Mouse (Mus musculus) liver (tissue): ENCODE measurements around the gene Cks1b.

Experiments
- DNase-seq: peaks from one replicate; pipeline ENCODE4 v3.0.0-alpha.2; 2020; ENCODE audit warnings: mixed read lengths

Cks1b gene

GRCm38 (mm10) chr3:89395419-89395805 is 22.8 kb downstream of the Cks1b start:
- DNase-seq, result no peak

GRCm38 (mm10) chr3:89394894-89395256 is 23.3 kb downstream of the Cks1b start:
- peak; percentile 84 for DNase-seq

GRCm38 (mm10) chr3:89394006-89394893 is 23.9 kb downstream of the Cks1b start, which contains the start of gene Zbtb7b:
TSS of gene Zbtb7b (minus strand) at chr3:89394776.
- DNase-seq, result peak; percentile 77

DNA sequence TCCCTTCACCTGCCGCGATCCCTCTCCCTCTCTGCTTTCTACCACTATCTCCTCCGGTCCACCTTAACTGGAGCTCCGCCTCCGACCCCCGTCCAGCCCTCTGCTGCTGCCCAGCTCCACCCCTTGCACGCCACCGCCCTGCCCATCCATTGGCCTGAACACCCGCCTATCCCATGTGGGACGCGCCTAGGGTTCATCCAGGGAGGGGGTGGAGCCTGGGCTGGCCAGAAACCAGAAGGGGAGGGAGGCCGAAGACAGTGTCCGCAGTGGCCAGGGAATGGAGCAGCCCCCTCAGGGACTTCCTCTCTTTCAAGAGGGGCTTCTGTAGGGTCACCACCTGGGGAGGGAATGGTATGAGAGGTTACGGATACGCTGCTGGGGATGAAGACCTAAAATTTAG is 24.6 kb downstream of the Cks1b start:
- peak; percentile 98 for DNase-seq

- DNase-seq, result peak; percentile 27
Observed at GRCm38 (mm10) chr3:89392871-89393311, 25.3 kb downstream of the Cks1b start.

- peak; percentile 59 for DNase-seq
Observed at GRCm38 (mm10) chr3:89391663-89392511, 26.3 kb downstream of the Cks1b start.

DNA sequence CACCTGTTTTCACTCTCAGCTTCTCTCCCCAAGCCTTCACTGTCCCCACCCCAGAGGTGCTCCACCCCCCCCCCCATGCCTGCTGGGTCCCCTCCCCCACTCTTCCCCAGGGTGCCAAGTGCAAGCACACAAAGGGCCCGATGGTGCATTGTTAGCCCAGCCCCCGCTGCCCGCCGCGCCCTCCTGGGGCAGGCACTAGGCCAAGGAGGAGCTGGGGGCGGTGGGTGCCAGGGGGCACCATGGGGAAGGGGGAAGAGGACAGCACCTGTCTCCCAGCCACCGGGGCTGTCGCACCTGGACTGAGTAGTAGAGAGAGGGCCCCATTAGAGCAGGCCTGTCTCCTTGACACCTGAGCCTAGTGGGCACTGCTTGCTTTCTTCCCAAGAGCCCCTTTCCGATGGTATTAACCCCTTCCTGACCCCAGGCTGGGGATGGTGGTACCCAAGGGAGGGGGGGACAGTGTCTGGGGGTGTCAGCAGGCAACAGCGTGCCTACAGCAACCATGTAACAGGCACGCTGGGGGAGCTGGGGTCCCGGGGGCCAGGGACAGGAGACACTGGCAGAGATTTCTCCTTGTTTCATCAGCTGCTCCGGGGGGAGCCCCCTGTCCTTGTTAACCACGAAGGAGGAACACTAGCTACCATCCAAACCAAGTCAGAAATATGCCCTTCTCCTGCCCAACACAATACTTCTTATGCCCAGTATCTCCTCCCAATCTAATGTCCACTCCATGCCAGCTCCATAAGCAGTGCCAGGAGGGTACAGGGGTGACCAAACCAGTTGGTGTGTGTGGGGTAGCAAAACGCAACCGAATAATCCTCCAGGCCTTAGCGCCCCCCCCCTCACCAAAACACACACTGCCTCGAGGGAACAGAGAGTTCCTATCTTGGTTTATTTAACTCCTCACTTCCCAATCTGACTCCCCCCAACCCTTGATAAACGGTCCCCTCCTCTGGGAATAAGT is 27.2 kb downstream of the Cks1b start:
- no peak for DNase-seq

DNA sequence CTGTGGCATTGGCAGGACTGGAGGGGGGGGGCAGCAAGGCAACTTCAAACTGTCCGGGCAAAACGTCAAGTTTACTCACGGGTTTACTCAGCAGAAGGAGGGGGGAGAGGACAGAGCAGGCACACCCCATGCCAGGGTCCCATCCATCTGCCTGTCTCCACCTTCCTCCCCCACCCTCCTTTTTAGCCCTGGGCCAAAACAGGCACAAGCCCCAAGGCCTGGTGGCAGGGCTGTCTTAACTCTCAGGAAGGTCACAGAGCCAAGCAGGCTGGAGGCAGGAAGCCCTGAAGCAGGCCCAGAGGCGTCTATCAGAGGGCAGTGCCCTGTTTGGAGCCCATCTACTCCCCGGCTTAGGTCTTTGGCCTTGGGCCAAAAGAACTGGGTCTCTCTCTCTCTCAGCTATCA is 28.1 kb downstream of the Cks1b start:
- no peak for DNase-seq

DNA sequence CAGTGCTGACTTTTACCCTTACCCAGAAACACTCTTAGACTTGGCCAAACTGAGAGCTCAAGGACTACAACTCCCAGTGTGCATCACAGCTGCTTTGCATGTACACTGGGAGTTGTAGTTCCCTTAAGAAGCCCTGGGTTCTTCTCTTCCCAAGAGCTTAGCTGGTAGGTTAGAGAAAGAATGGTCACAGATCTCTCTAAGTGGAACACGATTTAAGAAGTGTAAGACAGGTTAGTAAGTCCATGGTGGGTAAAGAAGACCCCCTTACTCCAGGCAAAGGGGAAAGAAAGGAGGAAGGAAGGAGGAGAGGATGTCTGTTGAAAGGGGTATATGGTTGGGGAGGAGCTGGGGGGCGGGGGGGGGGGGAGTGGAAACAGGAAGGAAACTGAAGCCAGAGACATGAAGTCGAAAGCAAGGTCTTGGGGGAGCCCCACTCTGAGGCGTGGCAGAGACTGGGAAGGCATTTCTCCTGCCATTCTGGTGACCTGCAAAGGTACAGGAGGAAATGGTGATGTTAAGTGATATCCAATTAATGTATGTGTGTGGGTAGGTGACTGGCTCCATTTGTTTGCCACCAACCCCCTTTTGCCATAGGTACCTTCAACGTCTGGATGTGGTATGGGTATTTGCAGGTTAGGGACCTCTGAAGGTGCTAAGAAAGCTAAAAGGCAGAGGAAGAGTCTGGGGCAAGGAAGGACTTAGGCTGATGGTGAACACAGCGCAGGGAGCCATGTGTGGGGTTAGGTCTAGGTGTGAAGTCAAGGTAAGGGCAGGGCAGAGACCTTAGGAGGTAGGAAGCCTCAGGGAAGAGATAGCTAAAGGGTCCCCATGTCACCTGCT is 29.1 kb downstream of the Cks1b start:
- no peak for DNase-seq

- no peak for DNase-seq
Observed at GRCm38 (mm10) chr3:89388134-89388881, 29.9 kb downstream of the Cks1b start.

DNA sequence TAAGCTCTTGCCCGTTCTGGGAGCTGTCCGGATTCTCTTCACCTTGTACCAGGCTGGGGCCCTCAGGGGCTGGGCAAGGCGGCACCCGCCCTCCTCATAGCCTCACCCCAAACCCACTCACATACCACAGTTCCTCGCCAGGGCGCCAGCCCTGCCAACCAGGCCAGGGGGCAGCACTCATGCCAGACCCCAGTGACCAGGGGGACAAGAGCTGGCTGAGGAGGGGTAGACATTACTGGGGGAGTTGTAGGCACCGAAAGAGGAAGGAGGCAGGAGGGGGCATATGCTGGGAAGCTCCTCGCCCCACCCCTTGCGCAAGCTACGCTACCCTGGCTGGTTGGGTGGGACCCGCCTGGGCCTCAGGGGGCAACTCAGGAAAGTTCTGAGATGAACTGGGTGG is 30.6 kb downstream of the Cks1b start:
- DNase-seq, result no peak

- DNase-seq, result no peak
Observed at GRCm38 (mm10) chr3:89386438-89387420, 31.5 kb downstream of the Cks1b start.

- no peak for DNase-seq
Observed at GRCm38 (mm10) chr3:89385451-89385850, 32.7 kb downstream of the Cks1b start.

DNA sequence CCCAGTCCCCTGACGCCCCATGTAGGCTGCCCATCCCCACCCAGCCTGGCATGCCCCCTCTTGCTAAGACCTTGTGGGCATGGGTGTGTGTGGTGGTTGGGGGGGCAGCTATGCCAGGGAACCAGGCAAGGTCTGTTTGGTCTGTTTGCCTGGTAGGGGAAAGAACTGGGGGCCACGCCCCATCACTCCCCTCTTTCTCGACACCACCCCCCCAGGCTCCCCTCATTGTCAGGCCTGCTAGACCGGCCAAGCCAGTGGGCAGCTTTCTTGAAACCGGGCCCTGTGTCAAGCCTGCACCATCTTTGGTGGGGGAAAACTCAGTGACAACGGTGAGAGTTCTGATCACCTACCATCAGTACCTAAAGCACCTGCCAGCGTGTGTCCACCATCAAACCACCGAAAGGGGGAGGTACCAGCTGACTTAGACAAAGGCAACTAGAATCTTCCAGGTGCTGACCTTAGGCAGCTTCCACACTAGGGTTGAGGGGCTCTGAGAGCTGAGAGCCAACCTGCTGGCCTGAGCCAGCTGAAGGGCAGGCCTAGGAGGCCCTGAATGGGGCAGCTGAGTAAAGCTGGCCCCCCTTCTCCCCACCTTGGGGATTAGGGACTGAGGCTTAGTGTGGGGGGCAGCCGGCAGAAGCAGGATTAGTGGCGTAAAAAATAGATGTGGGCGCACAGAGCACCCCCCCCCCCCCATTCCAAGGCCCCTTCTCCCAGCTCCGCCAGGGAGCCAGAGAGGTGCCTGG is 33.7 kb downstream of the Cks1b start:
- DNase-seq, result no peak

DNA sequence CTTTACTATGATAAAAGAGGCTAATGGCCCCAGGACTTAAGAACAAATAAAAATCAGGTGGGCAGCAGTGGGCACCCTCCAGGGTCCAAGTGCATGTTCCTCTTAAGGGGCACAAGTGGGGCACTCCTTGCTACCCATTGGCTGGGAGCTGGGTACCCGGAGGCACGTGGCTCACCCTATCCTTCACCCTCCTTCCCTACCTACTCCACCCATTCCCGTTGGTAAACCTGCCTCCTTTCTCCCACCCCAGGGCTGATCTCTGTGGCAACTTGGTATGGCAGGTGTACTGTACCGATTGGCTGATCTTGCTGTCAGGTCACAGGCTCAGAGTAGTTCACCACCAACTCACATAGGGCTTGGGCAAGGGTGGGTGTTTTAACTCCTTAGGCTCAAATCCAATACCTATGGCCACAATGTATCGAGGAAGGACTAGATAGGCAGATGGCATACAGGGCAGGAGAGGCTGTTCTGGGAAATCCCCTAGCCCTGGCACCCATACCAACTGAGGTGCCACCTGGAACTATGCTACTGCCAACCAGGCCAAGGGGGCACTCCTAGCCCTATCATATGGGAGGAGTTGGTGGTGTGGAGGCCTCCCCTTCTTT is 34.4 kb downstream of the Cks1b start:
- DNase-seq, result no peak

DNA sequence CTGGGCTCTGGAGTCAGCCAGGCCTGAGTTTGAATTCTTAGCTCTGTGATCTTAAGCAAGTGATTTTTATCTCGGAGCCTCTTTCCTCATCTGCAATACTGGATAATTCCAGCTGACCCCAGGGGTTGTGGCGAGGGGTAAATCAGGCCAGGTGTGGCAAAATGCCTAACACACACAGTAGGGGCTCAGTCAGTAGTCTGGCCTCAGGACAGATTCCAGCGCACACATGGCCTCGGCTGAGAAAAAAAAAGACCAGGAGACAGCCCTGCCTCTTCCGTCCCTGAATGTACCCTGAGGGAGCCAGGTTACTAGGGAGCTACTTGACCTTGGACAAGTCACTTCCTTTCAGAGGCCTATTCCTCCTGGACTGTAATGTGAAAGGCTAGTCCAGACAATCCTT is 35.2 kb downstream of the Cks1b start:
- no peak for DNase-seq

- no peak for DNase-seq
Observed at GRCm38 (mm10) chr3:89382033-89382882, 35.9 kb downstream of the Cks1b start.
